Mouse (Mus musculus) monocyte, adult 59 days (primary cell): Measurements from ENCODE around the gene Fitm2. TPM values are rescaled to one million over a fixed set of nuclear protein-coding genes. Genes with fewer than 3 reads are reported as not detected.

Source experiments
- total RNA-seq, 2 experiments: library from RNA; stranded (reverse); gene quantifications; one replicate each; pipeline ENCODE4 v1.2.4; 2023

Fitm2 gene
- 1 to 10 TPM; 1.5 to 1.9 TPM for total RNA-seq

GRCm38 (mm10) chr2:163472466-163472851 is at the start of gene Fitm2:
TSS of gene Fitm2 (minus strand) at chr2:163472629.

DNA sequence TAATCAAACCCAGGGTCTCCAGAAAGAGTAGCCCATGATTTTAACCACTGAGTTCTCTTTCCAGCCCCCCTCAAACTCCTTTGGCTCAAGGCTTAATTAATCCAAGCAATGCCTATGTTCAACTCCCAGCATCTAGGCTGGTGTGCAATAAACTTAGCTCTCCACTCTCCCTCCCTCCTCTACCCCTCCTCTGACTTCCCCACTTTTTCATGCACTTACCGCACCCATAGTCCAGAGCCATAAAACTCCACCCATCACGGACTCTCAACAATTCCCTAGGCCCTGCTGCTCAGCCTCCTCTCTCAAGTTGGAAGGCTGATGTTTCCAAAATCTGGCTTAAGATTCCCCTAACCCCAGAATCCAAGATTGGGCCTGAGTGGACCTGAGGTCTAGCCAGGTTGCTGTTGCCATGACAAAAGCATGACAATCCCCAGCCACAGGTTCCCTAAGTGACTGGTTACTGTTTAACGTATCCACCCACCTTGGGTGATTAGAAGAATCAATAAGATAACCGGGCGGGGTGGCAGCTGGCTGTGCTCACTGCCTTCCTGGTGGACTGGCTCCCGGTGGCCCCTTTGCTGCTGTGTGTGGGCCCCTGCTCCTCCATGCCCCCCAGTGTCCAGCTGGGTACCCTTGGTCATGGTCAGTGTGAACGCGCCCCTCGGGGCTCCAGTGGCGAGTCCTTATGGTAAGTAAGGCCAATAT is 34.0 kb upstream of the Fitm2 start, which contains the start of gene Hnf4a:
Gene Hnf4a, plus strand, starts transcription at position 509 of the 705 bp plus-strand sequence.

GRCm38 (mm10) chr2:163492018-163492417 is 19.6 kb upstream of the Fitm2 start, which contains the start of gene R3hdml:
TSS of gene R3hdml (plus strand) at chr2:163492318.

GRCm38 (mm10) chr2:163438246-163438618 is 34.2 kb downstream of the Fitm2 start, which contains the start of gene Gdap1l1:
TSS of gene Gdap1l1 (plus strand) at chr2:163438476.

DNA sequence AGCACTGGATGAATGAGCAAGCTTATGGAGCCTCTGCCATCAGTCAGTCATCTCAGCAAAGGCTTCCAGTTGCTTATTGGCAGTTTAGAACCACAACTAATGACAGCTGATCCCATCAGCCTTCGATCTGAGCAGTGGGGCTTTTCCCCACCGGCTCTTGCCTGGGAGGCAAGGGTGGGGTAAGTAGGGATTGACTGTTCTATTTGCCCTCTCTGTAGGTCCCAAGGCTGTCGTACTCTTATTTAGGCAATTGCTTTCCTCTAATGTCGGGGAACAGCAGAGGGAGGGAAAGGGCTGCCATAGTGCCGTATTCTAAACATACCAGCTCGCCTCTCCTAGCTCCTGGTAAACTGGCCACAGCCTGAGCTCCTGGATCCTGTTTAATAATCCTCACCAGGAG is 47.8 kb downstream of the Fitm2 start, which contains the start of gene Oser1:
Gene Oser1, minus strand, starts transcription at position 101 of the 400 bp plus-strand sequence.

Other genes starting within 250 kb of the Fitm2 start
- gene Jph2, start 74.6 kb downstream of the Fitm2 start, total RNA-seq, result not detected
- gene Oser1, start 47.9 kb downstream of the Fitm2 start, total RNA-seq, result 100 to 1,000 TPM in 1 of 2 experiments, 10 to 100 TPM in 1; 97.8 to 120 TPM
- gene Gdap1l1, start 34.2 kb downstream of the Fitm2 start, total RNA-seq, result not detected
- not detected for gene R3hdml, start 19.7 kb upstream of the Fitm2 start, total RNA-seq
- gene Hnf4a, start 34.2 kb upstream of the Fitm2 start, total RNA-seq, result not detected
- 10 to 100 TPM; 38.7 to 44.4 TPM for gene Ttpal, start 129.7 kb upstream of the Fitm2 start, total RNA-seq
- gene Serinc3, start 172.5 kb upstream of the Fitm2 start, total RNA-seq, result 100 to 1,000 TPM; 685 to 714 TPM
- gene Pkig, start 185.8 kb upstream of the Fitm2 start, total RNA-seq, result 10 to 100 TPM; 36.0 to 45.9 TPM